Mouse (Mus musculus) heart, postnatal 0 days (tissue): ENCODE data around the gene Hoxa6.

Experiments
- CTCF ChIP-seq: IDR thresholded peaks from 2 replicates; pipeline ENCODE4 v1.5.1; 2016; ENCODE audit warnings: antibody characterized with exemption, control low read depth, low read depth
- EP300 ChIP-seq: IDR thresholded peaks from 2 replicates; pipeline ENCODE4 v1.6.1; 2016; ENCODE audit warnings: antibody characterized with exemption, low read depth

- TF ChIP-seq CTCF, result no peak
- TF ChIP-seq EP300, result no peak
Observed at GRCm38 (mm10) chr6:52239625-52240388, 31.3 kb upstream of the Hoxa6 start.
